Mouse (Mus musculus) brown adipose tissue, adult 24 weeks (tissue): ENCODE results near the gene Hpn. TPM values are rescaled to one million over a fixed set of nuclear protein-coding genes. Genes with fewer than 3 reads are reported as not detected.
A peak's percentile ranks its signal among the peaks of the same experiment; 100 is the strongest.

Experiments used
- H3K27ac ChIP-seq: fragments of 200-500 bp; replicated peaks from 2 replicates; pipeline ENCODE4 v1.5.1; 2012; ENCODE audit warnings: low read depth, mild to moderate bottlenecking, low read length
- H3K4me1 ChIP-seq: fragments of 200-500 bp; 2 replicates; pipeline ENCODE4 v1.6.1; 2012; ENCODE audit warnings: low read length, mixed read lengths; ENCODE audit not compliant: control insufficient read depth, insufficient read depth, insufficient read length
- H3K4me3 ChIP-seq: fragments of 200-500 bp; 2 replicates; pipeline ENCODE4 v1.5.1; 2012; ENCODE audit warnings: low read depth, mild to moderate bottlenecking, low read length, moderate library complexity; ENCODE audit not compliant: insufficient read depth
- polyA plus RNA-seq: library from polyadenylated mRNA; stranded (reverse); fragments of >200 nt; gene quantifications from 2 replicates; pipeline ENCODE4 v1.2.4, GENCODE M21; 2012; ENCODE audit not compliant: missing spikeins, insufficient read depth, insufficient read length

Hpn gene
- polyA plus RNA-seq, 1 experiment, result not detected

DNA sequence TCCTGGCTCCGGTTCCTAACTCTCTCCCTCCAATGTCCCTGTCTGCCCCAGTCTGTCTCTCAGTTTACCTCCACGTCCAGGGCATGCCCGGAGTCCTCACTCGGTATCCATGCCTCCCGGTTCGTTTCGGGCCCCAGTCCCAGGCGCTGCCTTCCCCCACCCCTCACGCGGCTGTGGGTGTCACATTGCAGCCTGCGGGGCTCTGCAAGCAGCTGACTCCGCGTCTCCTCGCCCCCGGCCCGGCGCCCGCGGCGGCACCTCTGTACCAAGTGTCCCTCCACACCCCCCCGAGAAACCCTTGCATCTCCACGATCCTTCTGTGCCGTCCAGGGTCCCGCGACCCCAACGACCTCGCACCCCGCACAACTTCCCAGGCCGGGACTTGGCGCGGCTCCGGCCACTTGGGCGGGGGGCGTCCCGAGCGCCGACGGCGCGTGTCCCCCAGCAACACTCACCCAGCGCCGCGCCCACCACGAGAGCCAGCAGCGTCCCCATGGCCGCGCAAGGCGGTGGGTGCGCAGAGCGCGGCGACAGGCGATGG lies 11.2 kb upstream of the Hpn start:
- H3K4me3 ChIP-seq, result peak overlapping the region; percentile 59
- no peak overlapping the region for H3K27ac ChIP-seq
- no peaks in the 10 kb centered on the region for H3K4me1 ChIP-seq

DNA sequence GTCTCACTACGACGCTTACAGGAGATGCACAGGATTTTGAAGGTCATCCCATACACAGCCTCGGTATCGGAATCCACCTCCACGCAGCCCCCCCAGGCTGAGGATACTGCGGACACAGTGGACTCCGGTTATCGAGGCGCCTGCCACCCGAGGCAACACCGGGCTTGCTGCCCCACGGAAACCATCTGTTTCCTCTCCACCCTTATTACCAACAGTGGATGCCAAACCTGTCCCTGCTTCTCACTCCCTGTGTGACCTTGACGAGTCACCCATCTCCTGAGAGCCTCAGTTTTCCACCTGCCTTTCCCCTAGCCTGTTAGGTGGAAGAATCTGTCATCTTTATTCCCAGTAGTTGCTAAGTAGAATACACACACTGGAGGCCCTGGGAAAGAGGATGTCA lies 10.0 kb upstream of the Hpn start:
- no peaks in the 10 kb centered on the region for H3K4me1 ChIP-seq
- H3K4me3 ChIP-seq, result 0 out of 2 replicates have a peak overlapping the region, but pooled peaks have one; percentile 59
- no peak overlapping the region for H3K27ac ChIP-seq

DNA sequence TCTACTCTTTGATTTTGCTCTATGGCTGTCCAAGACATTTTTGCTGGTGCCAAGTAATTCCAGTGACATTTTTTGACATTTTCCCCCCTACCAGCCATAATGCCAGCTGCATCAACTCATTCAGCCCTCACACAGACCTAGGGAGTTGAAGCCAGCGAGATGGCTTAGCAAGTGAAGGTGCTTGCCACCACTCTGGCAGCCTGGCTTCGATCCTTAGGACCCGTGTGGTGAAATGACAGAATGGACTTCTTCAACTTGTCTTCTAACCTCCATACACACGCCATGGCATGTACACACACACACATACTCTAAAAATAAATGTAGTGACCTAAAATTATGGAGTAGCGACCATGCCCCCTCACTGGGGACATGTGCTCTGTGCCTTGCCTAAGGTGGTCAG lies 9.3 kb upstream of the Hpn start:
- no peak overlapping the region for H3K27ac ChIP-seq
- H3K4me3 ChIP-seq, result no peak overlapping the region
- no peaks in the 10 kb centered on the region for H3K4me1 ChIP-seq

DNA sequence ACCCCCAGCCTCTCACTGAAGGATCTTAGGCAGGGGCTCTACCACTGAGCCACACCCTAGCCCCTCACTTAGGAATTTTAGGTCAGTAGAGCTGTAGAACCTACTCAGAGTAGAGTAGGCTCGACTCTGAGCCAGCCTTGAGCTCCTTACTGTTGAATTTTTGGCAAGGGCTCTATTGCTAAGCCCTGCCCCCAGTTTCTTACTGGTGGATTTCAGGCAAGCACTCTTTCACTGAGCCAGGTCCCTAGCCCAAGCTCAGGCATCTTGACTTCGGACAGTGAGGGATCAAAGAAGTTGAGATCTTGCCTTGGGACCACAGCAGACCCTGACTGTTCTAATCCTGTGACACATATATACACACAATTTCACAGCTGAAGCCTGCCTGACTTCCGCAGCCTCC lies 8.6 kb upstream of the Hpn start:
- H3K27ac ChIP-seq, result no peak overlapping the region
- H3K4me3 ChIP-seq, result no peak overlapping the region
- H3K4me1 ChIP-seq, result no peaks in the 10 kb centered on the region

DNA sequence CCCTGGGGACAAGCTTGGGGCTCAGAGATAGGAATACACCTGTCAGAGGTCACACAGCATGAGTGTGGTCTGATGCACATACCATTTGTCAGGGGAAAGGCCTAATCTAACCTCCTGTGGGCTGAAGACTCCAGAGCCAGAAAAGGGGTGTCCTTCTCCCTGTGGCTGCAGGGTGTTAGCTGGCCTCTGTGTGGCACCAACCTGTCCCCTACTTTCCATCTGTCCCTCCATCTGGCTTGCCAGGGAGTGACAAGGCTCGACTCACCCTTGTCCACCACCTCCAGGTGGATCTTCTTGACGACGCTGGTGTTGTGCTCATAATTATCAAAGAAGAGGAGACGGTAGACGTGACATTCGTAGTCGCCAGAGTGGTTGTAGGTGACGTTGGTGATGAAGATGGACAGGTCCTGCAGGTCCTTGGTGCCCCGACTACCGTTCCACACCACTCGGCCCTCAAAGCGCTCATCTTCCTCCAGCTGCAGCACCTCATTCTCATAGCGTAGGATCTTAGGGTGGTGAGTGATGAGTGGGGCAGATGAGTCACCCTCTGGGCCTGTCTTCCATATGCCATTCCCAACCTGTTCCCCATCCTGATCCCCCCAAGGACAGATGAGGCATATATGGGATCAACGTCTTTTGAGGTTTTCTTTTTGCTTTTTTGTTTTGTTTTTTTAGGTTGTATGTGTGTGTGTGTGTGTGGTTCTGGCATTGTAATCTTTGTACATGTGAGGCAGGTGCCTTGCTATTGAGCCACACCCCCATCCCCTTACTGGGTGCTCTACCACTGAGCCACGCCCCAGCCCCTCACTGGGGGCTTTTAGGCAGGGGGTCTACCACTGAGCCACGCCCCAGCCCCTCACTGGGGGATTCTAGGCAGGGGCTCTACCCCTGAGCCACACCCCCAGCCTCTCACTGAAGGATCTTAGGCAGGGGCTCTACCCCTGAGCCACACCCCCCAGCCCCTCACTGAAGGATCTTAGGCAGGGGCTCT lies 7.8 kb upstream of the Hpn start:
- H3K4me1 ChIP-seq, result no peaks in the 10 kb centered on the region
- H3K27ac ChIP-seq, result no peak overlapping the region
- no peak overlapping the region for H3K4me3 ChIP-seq

DNA sequence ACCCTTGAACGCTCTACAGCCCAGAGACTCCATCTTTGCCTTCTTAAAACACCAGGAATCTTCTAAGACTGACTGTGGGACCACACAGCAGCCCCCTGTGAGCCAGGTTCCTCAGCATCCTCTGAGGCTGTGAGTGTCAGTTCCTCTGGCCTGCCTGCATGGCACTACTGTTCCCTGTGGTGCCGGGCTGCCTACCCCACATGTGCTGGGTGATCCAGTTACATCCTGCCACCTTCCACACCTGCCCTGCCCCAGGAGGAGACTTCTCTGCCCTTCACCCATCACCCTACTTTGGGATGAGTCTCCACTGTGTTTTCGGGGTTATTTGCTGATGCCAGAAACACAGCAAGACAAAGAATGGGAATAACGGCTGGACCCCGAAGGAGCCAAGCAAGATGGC lies 4.5 kb upstream of the Hpn start:
- Histone ChIP-seq H3K4me3 (no peak overlapping the region), H3K4me1 (peaks cover 8% of the 10 kb centered on the region), H3K27ac (no peak overlapping the region)

DNA sequence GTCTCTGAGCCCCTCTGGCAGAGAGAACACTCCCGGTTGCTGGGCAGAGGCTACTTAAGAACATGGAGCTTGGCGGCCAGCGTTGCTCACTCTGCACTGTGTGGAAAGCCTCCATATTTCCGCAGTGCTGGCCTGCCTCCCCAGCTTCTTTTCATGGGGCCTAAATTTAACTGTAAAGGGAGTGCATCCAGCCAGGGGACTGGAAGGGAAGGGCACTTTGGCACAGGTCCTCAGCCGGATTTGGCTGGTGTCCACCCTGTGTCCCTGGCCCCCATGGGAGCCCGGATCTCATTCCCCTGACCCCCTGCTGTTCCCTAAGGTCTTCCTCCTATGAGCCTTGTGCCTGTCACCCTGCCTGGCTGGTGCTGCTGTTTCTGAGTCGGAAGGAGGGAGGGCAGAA lies 3.4 kb upstream of the Hpn start:
- H3K27ac ChIP-seq, result no peak overlapping the region
- peaks cover 8% of the 10 kb centered on the region for H3K4me1 ChIP-seq
- no peak overlapping the region for H3K4me3 ChIP-seq

DNA sequence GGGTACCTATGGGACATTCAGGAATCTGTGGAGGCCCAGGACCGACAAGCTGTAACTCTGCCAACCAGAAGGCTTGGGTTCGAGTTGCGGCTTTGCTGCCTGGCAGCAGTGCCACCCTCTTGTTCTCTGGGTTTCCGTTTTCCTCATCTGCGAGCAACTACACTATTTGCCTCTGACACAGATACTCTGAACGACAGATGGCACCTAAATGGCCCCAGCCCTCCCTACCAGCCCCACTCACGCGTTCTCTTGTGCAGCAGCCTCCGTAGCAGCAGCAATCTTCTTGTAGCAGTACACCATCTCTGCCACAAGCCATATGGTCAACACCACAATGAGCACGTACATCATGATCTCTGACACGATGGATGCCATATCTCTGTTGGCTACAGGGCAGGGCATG lies 2.4 kb upstream of the Hpn start:
- Histone ChIP-seq H3K4me3 (no peak overlapping the region), H3K27ac (no peak overlapping the region), H3K4me1 (peaks cover 8% of the 10 kb centered on the region)

DNA sequence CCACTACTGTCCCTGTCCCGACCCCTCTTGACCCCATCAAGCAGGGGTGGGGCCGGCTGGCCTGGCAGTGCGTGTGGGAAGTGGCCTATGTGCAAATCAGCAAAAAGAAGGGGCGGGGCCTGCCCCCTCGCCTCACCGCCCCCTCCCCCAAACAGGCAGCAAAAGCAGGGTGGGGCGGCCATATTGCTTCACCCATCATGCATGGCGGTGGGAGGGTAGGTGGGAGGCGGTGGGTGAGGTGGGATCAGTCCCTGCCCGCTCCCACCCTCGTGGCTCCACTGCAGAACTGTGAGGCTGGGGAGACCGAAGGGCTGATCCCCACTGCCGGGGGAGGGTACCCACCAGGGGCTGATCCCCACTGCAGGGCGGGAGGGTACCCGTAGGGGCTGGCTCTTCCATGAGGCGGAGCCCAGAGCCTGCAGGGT lies 1.6 kb upstream of the Hpn start:
- H3K4me1 ChIP-seq, result peaks cover 8% of the 10 kb centered on the region
- no peak overlapping the region for H3K4me3 ChIP-seq
- no peak overlapping the region for H3K27ac ChIP-seq

DNA sequence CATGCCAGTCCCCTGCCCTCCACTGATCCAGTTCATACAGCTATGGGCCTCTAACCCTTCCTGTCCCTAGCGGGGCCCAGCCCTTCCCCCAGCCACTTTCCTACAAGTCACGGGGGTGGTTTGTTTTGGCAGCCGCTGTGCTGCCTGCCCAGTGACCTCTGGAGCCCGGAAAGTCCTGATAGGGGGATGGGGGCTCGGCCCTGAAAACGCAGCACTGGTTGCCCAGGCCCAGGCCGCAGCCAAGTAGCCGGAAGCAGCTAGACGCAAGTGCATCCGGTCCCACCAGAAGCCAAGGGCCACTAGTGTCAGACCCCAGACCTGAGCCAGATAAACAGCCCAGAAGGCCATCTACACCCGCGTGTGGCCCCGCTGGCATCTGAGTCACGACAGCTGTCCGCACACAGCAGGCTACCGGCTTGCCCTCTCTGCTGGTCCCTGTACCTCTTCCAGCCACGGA lies 525 bp upstream of the Hpn start:
- Histone ChIP-seq H3K4me3 (no peak overlapping the region), H3K27ac (peak overlapping the region; percentile 66), H3K4me1 (peaks cover 8% of the 10 kb centered on the region)

DNA sequence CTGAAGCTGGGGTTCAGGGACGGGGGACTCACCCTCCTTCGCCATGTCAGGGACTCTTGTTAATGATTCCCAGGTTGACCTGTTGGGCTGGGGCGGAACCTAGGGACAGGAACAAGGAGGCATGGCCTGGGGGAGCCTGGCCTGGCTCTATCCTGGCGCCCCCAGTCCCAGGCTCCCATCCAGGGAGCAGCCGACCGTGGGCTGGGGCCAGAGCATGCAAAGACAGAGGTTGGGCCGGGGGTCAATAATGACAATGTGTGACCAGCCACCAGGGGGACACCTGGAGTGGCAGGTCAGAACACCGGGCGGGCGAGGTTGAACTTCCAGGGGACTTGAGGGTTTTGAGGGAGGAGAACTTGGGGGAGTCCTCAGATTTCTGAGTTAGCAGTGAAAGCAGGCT lies 444 bp downstream of the Hpn start:
- Histone ChIP-seq H3K4me1 (peaks cover 8% of the 10 kb centered on the region), H3K27ac (no peak overlapping the region), H3K4me3 (no peak overlapping the region)

DNA sequence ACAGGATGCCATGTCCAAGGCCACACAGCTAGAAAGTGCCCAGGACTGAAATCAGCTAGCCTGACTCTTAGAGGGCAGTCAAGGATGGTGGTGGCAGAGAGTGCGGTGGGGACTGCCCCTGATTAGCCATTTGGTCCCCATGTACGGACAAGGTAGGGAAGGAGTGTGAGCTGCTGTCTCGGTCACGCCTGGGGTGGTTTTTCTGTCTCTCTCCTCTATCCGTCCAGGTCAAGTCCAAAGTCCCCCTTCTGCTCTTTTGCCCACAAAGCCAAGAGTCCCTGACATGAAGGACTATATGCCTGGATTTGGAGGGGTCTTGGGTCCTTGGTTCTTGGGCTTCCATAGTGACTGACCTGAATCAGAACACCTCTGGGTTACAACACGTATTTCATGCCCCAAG lies 1.3 kb downstream of the Hpn start:
- Histone ChIP-seq H3K4me1 (peaks cover 8% of the 10 kb centered on the region), H3K27ac (no peak overlapping the region), H3K4me3 (no peak overlapping the region)

DNA sequence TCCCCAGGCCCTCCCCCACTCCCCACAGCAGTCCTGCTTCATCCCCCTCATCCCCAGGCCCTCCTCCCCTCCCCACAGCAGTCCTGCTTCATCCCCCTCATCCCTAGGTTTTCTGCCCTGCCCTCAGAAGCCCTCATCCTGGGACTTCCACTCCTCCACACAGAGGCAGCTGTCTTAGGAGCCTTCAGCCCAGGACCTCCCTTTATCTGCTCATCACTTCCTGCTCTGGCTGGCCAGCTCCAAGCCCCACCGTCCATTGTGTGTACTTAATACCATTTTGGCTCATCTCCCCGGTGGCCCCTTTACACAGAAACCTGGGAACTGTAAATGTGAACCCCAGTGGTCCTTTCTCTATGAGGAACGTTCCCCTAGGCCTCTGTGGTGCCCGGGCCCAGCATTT lies 3.1 kb downstream of the Hpn start:
- no peak overlapping the region for H3K4me3 ChIP-seq
- H3K27ac ChIP-seq, result no peak overlapping the region
- H3K4me1 ChIP-seq, result peaks cover 8% of the 10 kb centered on the region

DNA sequence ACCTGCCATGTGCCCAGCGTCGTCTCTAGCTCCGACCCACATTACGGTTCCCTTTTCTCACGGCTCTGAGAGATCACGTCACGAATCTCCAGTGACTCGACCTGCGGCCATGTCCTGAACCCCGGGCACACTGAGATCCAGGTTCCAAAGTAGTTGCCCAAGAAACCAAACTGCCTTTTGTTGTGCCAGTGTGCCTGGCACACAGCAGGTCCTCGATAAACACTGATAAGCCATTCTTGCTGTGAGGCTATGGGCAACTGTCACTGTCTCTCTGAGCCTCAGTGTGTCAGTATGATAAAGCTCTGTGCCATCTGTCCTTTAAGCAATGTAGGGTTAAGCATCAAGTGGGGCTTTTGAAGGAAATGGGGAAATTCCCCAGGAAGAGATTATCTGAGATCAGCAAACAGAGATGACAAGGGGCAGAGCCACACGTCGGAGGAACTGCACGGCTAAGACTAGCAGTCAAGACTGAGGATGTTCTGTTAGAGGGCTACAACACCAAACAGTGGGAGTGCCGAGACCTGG lies 4.2 kb downstream of the Hpn start:
- Histone ChIP-seq H3K4me1 (peaks cover 7% of the 10 kb centered on the region), H3K4me3 (no peak overlapping the region), H3K27ac (no peak overlapping the region)

DNA sequence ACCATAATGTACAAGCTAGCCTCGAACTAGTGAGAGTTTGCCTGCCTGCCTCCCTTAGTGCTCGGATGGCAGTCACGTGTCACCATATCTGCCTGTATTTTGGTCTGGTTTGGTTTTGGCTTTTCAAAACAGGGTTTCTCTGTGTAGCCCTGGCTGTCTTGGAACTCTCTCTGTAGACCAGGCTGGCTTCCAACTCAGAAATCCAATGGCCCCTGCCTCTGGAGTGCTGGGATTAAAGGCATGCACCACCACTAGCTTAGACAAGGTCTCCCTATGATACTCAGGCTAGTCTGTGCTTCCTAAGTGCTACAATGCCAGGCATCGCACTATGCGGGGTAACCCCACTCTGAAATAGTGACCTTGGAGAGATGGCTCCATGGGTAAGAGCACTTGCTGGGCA lies 5.3 kb downstream of the Hpn start:
- no peak overlapping the region for H3K4me3 ChIP-seq
- H3K4me1 ChIP-seq, result no peaks in the 10 kb centered on the region
- H3K27ac ChIP-seq, result peak overlapping the region; percentile 47

DNA sequence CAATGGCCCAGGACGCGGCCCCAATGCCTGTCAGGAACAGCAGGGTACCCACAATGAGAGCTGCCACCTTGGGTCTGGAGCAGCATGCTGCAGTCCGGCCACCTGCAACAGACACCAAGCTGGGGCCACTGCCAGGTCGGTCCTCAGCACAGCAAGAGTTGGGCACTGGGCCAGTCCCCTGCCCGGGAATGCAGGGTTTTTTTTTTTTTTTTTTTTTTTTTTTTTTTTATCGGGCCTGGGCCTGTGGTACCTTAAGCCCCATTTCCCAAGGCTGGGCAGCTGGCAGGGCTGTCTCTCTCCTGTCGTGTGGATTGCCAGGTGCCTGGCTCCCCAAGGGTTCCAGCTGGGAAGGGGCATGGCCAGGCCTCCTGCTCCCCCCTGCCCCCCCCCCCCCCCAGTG lies 6.0 kb downstream of the Hpn start:
- Histone ChIP-seq H3K4me3 (no peak overlapping the region), H3K27ac (no peak overlapping the region), H3K4me1 (no peaks in the 10 kb centered on the region)
